Comparison of ENCODE assay signal across 25 mouse cellular contexts in the genomic region with DNA sequence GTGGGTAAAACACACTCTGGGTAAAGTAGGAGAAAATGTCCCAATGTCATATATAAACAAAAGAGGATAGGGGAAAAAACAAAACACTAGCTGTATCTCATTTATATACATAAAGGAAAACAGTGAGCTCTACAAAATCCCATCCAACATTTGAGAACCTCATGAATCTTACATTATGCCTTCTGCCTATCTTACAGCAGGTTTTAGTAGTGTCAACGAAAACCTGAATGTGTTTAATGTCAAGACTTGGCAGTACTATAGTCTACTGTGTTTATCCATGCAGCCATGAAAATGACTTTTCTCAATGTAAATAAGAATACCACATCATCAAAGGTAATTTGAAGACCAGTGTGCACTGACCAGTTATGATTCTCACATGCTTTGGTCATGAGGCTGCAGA.
"Had no signal": no experiment of that assay in that cellular context is flagged by ENCODE, and none has a peak within 500 bp of the region (broad histone marks: within the 10 kb centered on the region; RNA-seq: fewer than 3 reads in every experiment).

No protein-coding gene starts in this region.

- ATAC-seq: hindbrain, embryonic 16.5 days; intestine, embryonic 16.5 days; liver, embryonic 12.5 days had no signal

- H3K9ac ChIP-seq: hindbrain, embryonic 13.5 days; kidney, embryonic 15.5 days; limb, embryonic 13.5 days; limb, embryonic 15.5 days; liver, embryonic 12.5 days; liver, embryonic 14.5 days had no signal

- H3K27ac ChIP-seq: heart, adult 2 months; hindbrain, embryonic 13.5 days; kidney, embryonic 15.5 days; kidney, postnatal 0 days; limb, embryonic 13.5 days; limb, embryonic 15.5 days; liver, embryonic 12.5 days; liver, embryonic 14.5 days had no signal

- H3K36me3 ChIP-seq: kidney, embryonic 15.5 days; limb, embryonic 13.5 days; limb, embryonic 15.5 days; liver, embryonic 12.5 days had no signal

- H3K27me3 ChIP-seq: hindbrain, embryonic 13.5 days; kidney, embryonic 15.5 days; limb, embryonic 13.5 days; limb, embryonic 15.5 days; liver, embryonic 12.5 days had no signal

- H3K9me3 ChIP-seq: hindbrain, embryonic 13.5 days; kidney, embryonic 15.5 days; limb, embryonic 13.5 days; limb, embryonic 15.5 days; liver, embryonic 12.5 days had no signal

- H3K4me2 ChIP-seq: heart, embryonic 11.5 days; hindbrain, embryonic 13.5 days; kidney, embryonic 15.5 days; limb, embryonic 13.5 days; limb, embryonic 15.5 days; liver, embryonic 12.5 days had no signal

- H3K4me1 ChIP-seq: hindbrain, embryonic 13.5 days; kidney, embryonic 15.5 days; limb, embryonic 13.5 days; limb, embryonic 15.5 days; liver, embryonic 12.5 days had no signal

- DNase-seq: gastrocnemius, postnatal 14 days; gastrocnemius, postnatal 36 days; heart, adult 11 months; heart, adult 2 months; heart, postnatal 14 days; heart, postnatal 36 days; kidney, adult 11 months; kidney, adult 2 months; kidney, adult 9 months; kidney, postnatal 14 days; kidney, postnatal 36 days; layer of hippocampus, adult 9-11 months; layer of hippocampus, postnatal 36 days; left cerebral cortex, postnatal 4 days; lung, adult 18-20 months had no signal

- H3K4me3 ChIP-seq: heart, adult 2 months; hindbrain, embryonic 13.5 days; kidney, embryonic 15.5 days; limb, embryonic 13.5 days; limb, embryonic 15.5 days; liver, embryonic 12.5 days had no signal
